Comparison of ENCODE assay signal across 14 mouse cellular contexts in the genomic region with DNA sequence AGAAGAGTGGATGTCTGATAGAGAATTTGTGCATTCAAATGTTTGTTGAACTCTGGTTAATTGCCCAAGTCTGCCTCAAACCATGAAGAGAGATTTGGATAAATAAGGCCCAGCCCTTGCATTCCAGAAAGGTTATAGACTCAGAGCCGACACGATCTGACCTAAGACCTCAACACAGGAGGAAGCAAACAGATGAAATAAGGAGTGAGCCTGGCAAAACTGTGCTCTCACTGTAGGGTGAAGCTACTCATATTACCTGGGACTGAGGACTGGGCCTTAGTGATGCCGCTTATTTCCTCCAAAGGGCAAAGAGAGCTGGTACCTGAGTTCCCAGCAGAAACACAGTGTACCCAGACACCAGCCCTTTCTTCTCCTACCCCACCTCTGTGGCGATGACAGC.
"Had no signal": no experiment of that assay in that cellular context is flagged by ENCODE, and none has a peak within 500 bp of the region (broad histone marks: within the 10 kb centered on the region; RNA-seq: fewer than 3 reads in every experiment).

No protein-coding gene starts in this region.

- H3K36me3 ChIP-seq: liver, embryonic 13.5 days; midbrain, embryonic 12.5 days; stomach, embryonic 15.5 days had no signal

- H3K27ac ChIP-seq: layer of hippocampus, adult 2 months; liver, embryonic 13.5 days; macrophage; midbrain, embryonic 12.5 days; stomach, embryonic 15.5 days had no signal

- H3K27me3 ChIP-seq: liver, embryonic 13.5 days; stomach, embryonic 15.5 days had no signal

- H3K4me3 ChIP-seq: layer of hippocampus, adult 2 months; liver, embryonic 13.5 days; megakaryocyte, embryonic 14.5 days; midbrain, embryonic 12.5 days; stomach, embryonic 15.5 days had no signal

- H3K4me2 ChIP-seq: liver, embryonic 13.5 days; midbrain, embryonic 12.5 days; stomach, embryonic 15.5 days had no signal

- H3K9me3 ChIP-seq: liver, embryonic 13.5 days; megakaryocyte, embryonic 14.5 days; midbrain, embryonic 12.5 days; stomach, embryonic 15.5 days had no signal

- H3K9ac ChIP-seq: liver, embryonic 13.5 days; liver, postnatal 0 days; midbrain, embryonic 12.5 days; stomach, embryonic 15.5 days had no signal

- H3K4me1 ChIP-seq: liver, embryonic 13.5 days; midbrain, embryonic 12.5 days had no signal

- ATAC-seq: intestine, postnatal 0 days; liver, postnatal 0 days had no signal

- DNase-seq: kidney, adult 9 months; kidney, postnatal 10 days; kidney, postnatal 4 days; liver, embryonic 13.5 days; liver, postnatal 0 days; lung, postnatal 10 days; right cerebral cortex, postnatal 14 days; thymus, postnatal 36 days had no signal
